Mouse (Mus musculus): ENCODE results near the gene Cdyl.

Cdyl gene

GRCm38 (mm10) chr13:35659406-35659985 is at the start of gene Cdyl:
Gene Cdyl (plus strand): TSS chr13:35659833.
- no peak for DNase-seq (ENCODE audit: low read depth, low spot score)

- DNase-seq (ENCODE audit: low read depth, low spot score): no peak
These were observed 48.9 kb upstream of the Cdyl start for GRCm38 (mm10) chr13:35610718-35611117.

- DNase-seq (ENCODE audit: low read depth, low spot score): no peak
These were observed 47.1 kb upstream of the Cdyl start for GRCm38 (mm10) chr13:35612506-35612905.

DNA sequence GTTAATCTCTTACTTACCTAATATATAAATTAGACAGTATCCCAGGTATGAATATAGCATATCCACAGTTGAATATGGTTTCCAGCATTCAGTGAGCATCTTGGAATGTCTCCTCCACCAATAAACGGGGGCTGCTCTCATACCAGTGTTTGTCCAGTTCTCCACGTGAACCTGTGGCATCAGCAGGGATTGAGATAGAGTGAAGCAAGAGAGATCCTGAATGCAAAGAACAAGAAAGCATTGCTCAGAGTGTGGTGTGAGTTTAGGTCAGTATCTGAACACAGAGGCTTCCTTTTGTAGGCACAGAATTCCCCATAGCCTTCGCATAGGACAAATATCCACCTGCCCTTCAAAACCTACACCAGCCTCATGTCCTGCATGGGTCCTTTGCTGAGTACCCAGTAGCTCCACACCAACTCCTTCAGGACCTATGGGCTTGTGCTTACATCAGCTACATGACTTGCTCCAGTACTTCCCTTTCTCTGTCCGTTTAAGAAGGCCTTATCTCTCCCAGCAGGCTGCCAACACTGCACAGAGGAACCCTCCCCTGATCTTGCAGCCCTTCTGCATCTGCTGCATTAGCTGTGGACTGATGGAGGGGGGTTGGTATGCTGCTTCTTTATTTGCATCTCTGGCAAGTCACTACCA is 44.7 kb upstream of the Cdyl start:
- DNase-seq (ENCODE audit: low read depth, low spot score): no peak

GRCm38 (mm10) chr13:35616524-35617099 is 43.0 kb upstream of the Cdyl start:
- no peak for DNase-seq (ENCODE audit: low read depth, low spot score)

DNA sequence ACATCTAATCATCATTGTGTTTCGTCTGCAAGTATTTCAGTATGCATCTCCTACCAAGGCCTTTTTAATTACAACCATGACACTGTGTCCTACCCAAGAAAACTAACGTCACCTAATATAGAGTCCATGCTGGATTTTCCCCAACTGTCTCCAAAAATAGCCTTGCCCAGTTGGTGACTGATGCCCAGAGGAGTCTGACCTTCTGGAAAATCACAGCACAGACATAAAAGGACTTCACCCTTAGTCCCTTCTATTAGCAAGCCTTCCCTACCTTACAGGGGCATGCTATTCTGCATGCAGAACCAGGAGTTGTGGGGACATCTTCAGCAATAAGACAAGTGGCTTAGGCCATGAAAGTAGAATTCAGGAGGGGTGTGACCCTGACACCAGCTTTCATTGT is 40.3 kb upstream of the Cdyl start:
- DNase-seq (ENCODE audit: low read depth, low spot score): no peak

DNA sequence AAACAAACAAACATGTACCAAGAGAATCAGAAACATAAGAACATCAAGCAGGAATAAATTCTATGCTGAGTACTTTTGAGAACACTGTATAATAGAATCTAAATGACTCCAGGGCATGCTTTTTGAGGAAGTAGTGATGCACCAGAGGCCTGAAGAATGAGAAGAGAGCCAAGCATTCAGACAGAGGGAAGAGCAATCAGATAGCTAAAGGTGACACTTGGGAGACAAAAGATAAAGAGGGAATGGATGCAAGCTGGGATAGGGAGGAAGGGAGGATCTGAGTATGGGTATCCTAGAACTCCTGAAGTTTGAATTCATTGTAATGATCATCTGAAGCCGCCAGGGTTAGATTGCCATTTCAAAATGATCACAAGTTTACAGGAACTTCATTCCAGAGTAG is 38.9 kb upstream of the Cdyl start:
- no peak for DNase-seq (ENCODE audit: low read depth, low spot score)

DNA sequence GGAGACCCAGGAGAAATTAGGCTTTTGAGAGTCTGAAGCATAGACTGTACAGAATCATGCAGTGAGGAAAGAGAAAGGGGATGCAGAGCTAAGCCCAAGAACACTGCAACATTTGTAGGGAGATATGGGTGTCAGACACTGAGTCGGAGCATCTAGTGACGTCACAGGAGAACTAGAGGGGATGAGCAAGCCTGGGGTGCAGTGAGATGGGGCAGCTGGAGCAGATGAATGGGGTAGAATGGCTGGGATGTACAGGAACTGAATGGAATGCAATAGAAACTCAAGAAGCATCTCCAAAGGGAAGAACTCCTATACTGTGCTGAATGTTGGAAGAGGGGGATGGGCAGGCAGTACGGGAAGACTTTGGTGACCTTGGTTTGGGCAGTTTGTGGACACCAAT is 34.8 kb upstream of the Cdyl start:
- DNase-seq (ENCODE audit: low read depth, low spot score): no peak

GRCm38 (mm10) chr13:35625556-35625955 is 34.1 kb upstream of the Cdyl start:
- no peak for DNase-seq (ENCODE audit: low read depth, low spot score)

GRCm38 (mm10) chr13:35627319-35627718 is 32.3 kb upstream of the Cdyl start:
- DNase-seq (ENCODE audit: low read depth, low spot score): no peak

DNA sequence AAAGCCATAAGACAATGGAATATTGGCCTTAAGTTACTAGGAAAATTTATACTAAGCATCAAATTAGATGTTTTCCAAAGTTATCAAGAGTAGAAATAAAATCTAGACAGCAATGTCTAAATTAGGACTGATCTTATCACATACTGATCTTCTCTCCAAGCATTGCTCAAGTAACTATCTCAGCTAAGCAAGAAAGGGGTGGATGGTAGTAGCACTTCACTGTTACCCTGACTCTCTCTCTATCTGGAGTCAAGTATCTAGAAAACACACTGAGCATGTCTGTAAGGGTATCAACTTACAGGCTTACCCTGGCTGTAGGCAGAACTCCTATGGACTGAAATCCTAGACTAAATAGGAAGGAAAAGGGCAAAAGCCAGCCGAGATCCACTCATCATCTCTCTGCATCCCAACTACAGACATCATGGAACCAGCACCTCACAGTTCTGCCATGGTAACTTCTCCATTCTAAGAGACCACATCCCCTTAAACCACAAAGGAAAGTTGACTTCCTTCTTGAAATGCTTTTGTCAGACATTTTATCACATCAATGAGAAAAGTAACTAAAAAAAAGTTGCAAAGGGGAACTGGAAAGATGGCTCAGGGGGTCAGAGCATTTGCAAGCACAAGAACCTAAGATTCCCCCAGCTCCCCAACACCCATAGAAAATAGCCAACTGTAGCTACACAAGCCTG is 12.4 kb upstream of the Cdyl start:
- DNase-seq (ENCODE audit: low read depth, low spot score): no peak

DNA sequence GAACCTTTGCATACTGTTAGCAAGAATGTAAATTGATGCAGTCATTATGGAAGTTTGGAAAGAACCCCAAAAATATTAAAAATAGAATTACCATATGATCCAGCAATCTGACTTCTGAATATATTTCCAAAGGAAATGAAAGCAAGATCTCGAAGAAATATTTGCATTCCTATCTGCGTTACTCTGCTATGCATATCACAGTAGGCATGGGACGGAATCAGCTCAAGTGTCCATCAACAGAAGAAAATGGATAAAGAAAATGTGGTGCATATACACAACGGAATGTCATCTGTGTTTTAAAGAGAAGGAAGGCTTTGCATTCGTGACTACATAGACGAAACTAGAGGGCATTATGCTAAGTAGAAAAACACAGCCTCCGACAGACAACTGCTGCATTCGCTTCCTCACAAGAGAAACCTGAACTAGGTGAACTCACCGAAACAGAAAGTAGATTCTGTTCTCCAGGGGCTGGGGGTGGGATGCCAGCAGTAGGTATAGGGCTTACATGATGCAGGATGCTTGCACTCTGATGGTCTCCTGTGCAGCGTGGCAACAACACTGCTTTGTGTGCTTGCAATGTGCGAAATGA is 9.3 kb upstream of the Cdyl start:
- DNase-seq (ENCODE audit: low read depth, low spot score): no peak

GRCm38 (mm10) chr13:35652851-35653250 is 6.8 kb upstream of the Cdyl start:
- no peak for DNase-seq (ENCODE audit: low read depth, low spot score)

DNA sequence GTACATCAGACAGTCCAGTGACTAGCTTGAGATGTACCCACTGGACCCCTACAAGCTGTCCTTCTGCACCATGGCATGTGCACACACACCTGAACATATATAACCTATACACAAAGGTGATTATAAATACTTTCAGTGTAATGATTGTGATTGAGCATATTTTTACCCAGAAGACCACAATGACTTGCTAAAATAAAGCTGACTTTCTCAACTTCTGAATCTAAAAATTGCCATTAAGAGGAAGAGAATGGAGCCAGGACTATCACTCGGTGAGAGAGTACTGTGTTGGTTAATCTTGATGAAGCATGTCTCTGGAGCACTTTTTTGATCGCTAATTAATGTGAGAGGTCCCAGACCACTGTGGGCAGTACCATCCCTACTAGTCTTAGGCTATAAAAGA is 2.8 kb upstream of the Cdyl start:
- no peak for DNase-seq (ENCODE audit: low read depth, low spot score)

DNA sequence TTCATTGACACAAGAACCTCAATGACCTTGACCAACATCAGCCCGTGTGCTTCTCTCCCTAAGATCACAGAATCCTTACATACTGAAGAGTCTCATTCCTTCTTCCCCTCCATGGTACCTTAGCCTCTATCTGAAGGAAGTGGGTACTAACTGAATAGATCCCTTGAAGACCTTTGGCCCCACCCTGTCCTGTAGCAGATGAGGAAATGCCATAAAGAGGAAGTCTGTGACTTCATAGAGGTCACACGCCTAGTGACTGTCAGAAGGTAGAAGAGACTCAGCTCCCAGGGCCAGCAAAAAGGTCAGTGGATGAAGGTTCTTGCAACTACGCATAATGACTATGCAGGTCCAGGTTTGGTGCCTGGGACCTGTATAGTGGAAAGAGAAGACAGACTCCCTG is 5.8 kb downstream of the Cdyl start:
- no peak for DNase-seq (ENCODE audit: low read depth, low spot score)

GRCm38 (mm10) chr13:35669910-35670469 is 10.4 kb downstream of the Cdyl start:
- no peak for DNase-seq (ENCODE audit: low read depth, low spot score)

DNA sequence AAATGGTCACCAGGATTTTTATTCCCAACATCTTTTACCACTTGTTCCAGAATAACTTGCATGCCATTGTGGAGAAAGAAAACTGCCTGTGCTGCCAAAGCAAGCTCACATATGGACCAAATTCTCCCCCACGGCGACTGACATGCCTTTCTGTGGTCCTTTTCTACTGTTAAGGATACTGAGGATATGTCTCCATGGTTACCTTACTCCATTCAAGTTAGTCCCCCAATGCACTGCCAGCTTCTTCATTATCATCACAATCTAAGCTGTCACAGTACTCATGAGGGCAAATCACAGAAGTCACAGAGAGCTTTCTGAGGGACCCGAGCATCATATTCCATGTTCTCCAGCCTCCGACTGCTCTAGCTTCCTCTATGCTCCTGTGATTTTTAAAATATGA is 11.2 kb downstream of the Cdyl start:
- no peak for DNase-seq (ENCODE audit: low read depth, low spot score)

- DNase-seq (ENCODE audit: low read depth, low spot score): no peak
These were observed 17.3 kb downstream of the Cdyl start for GRCm38 (mm10) chr13:35676921-35677320.

- no peak for DNase-seq (ENCODE audit: low read depth, low spot score)
These were observed 17.9 kb downstream of the Cdyl start for GRCm38 (mm10) chr13:35677433-35678051.

DNA sequence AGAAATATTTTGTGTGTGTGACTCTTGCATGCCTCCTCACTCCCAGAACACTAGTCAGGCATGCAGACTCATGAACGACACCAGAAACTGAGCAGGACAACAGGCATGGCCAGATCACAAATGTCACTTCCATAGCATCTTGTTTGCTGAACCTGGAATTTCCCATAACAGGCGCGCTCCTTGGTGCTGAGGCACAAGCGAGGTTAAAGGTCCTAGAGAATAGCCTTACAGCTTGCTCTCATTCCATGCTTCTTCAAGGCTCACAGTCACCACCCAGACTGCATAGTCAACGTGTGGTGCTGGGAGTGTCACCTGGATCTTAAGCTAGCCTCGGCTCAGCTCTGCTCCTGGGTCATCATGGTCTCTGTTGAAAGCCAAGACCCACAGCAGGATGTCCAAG is 19.1 kb downstream of the Cdyl start:
- DNase-seq (ENCODE audit: low read depth, low spot score): no peak

GRCm38 (mm10) chr13:35681361-35681760 is 21.7 kb downstream of the Cdyl start:
- no peak for DNase-seq (ENCODE audit: low read depth, low spot score)

DNA sequence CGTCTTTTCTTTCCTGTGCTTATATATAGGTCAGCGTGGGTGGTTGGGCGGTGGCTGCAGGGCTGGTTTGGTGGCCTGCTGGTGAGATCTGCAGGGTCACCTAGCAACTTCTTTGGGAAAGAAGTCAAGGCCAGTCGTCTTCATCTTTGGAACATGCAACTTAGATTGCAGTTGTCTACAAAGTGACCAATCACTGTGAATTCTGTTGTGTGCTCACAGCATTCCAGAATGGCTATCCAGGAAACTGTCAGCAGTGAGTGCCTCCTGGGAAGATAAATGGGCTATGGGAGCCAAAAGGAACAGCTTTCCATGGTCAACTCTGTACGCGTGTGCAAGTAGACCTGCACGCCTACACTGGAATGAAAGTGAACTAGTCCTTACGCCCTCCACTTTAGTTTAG is 26.6 kb downstream of the Cdyl start:
- DNase-seq (ENCODE audit: low read depth, low spot score): no peak

Measured in CD4-positive, CD25-positive, alpha-beta regulatory T cell, adult 2 months (primary cell).